Mouse (Mus musculus): ENCODE results near the gene Dcaf7. TPM values are rescaled to one million over a fixed set of nuclear protein-coding genes. Genes with fewer than 3 reads are reported as not detected.
"Not testable (repeated sequence)": the region's sequence is repeated elsewhere in the genome, so short reads cannot be mapped to it uniquely, and the experiment has no call there.

Gene Dcaf7
- polyA plus RNA-seq, 1 experiment from 2014 or later: 70.1 TPM

GRCm38 (mm10) chr11:106032074-106032473 is 4.6 kb upstream of the Dcaf7 start:
- not testable (repeated sequence) for H3K4me1 ChIP-seq (replicated peaks; ENCODE audit: control insufficient read depth, insufficient read depth, low read length); ATAC-seq (ENCODE audit: low FRiP score); H3K36me3 ChIP-seq (ENCODE audit: control insufficient read depth, insufficient read depth, low read length); H3K9ac ChIP-seq (ENCODE audit: low read depth, low read length); H3K27ac ChIP-seq (ENCODE audit: low read depth, low read length); H3K9me3 ChIP-seq (ENCODE audit: control insufficient read depth, low read length); H3K27me3 ChIP-seq (ENCODE audit: control insufficient read depth, insufficient read depth, low read length); DNase-seq (ENCODE audit: low spot score); H3K4me2 ChIP-seq (replicated peaks; ENCODE audit: low read depth, low read length)
- H3K4me3 ChIP-seq (ENCODE audit: low read depth, low read length): peak overlapping the region; percentile 8; the same call in 1 of the 2 replicates
- WGBS: 43% methylated on average over 5 of the region's 25 CpGs

- peak overlapping the region; percentile 40; the same call in 1 of the 2 replicates for H3K9ac ChIP-seq (ENCODE audit: low read depth, low read length)
- WGBS: 41% methylated on average over 11 of the region's 11 CpGs
- ATAC-seq (ENCODE audit: low FRiP score) (0 out of 2 replicates have a peak, but pooled peaks have one; percentile 11), DNase-seq (ENCODE audit: low spot score) (peak; percentile 39)
- no peaks in the 10 kb centered on the region; the same call in 1 of the 2 replicates for H3K4me1 ChIP-seq (replicated peaks; ENCODE audit: control insufficient read depth, insufficient read depth, low read length)
- H3K4me3 ChIP-seq (ENCODE audit: low read depth, low read length): no peak overlapping the region; the same call in 1 of the 2 replicates
- H3K27me3 ChIP-seq (ENCODE audit: control insufficient read depth, insufficient read depth, low read length): no peaks in the 10 kb centered on the region
- H3K27ac ChIP-seq (ENCODE audit: low read depth, low read length): peak overlapping the region; percentile 47; the same call in 1 of the 2 replicates
- H3K9me3 ChIP-seq (ENCODE audit: control insufficient read depth, low read length): no peaks in the 10 kb centered on the region
- no peaks in the 10 kb centered on the region for H3K36me3 ChIP-seq (ENCODE audit: control insufficient read depth, insufficient read depth, low read length)
- no peak overlapping the region for H3K4me2 ChIP-seq (replicated peaks; ENCODE audit: low read depth, low read length)
Observed at GRCm38 (mm10) chr11:106033491-106033919, 3.2 kb upstream of the Dcaf7 start.

GRCm38 (mm10) chr11:106034986-106035385 is 1.7 kb upstream of the Dcaf7 start:
- ATAC-seq (ENCODE audit: low FRiP score): no peak
- WGBS: 91% methylated on average over 9 of the region's 9 CpGs
- H3K9ac ChIP-seq (ENCODE audit: low read depth, low read length): no peak overlapping the region
- H3K27ac ChIP-seq (ENCODE audit: low read depth, low read length): no peak overlapping the region
- no peaks in the 10 kb centered on the region; the same call in 1 of the 2 replicates for H3K4me1 ChIP-seq (replicated peaks; ENCODE audit: control insufficient read depth, insufficient read depth, low read length)
- H3K4me2 ChIP-seq (replicated peaks; ENCODE audit: low read depth, low read length): no peak overlapping the region
- no peaks in the 10 kb centered on the region for H3K36me3 ChIP-seq (ENCODE audit: control insufficient read depth, insufficient read depth, low read length)
- no peaks in the 10 kb centered on the region for H3K9me3 ChIP-seq (ENCODE audit: control insufficient read depth, low read length)
- no peaks in the 10 kb centered on the region for H3K27me3 ChIP-seq (ENCODE audit: control insufficient read depth, insufficient read depth, low read length)
- DNase-seq (ENCODE audit: low spot score): no peak
- no peak overlapping the region for H3K4me3 ChIP-seq (ENCODE audit: low read depth, low read length)

GRCm38 (mm10) chr11:106037418-106037751 is 713 bp downstream of the Dcaf7 start:
- no peaks in the 10 kb centered on the region for H3K9me3 ChIP-seq (ENCODE audit: control insufficient read depth, low read length)
- under 1% methylated on average over 13 of the region's 13 CpGs for WGBS
- H3K36me3 ChIP-seq (ENCODE audit: control insufficient read depth, insufficient read depth, low read length): no peaks in the 10 kb centered on the region
- DNase-seq (ENCODE audit: low spot score): peak; percentile 72
- no peaks in the 10 kb centered on the region; the same call in 1 of the 2 replicates for H3K4me1 ChIP-seq (replicated peaks; ENCODE audit: control insufficient read depth, insufficient read depth, low read length)
- H3K27ac ChIP-seq (ENCODE audit: low read depth, low read length): peak overlapping the region; percentile 85
- H3K4me2 ChIP-seq (replicated peaks; ENCODE audit: low read depth, low read length): peak overlapping the region; percentile 85
- ATAC-seq (ENCODE audit: low FRiP score): peak; percentile 22
- peak overlapping the region; percentile 99 for H3K4me3 ChIP-seq (ENCODE audit: low read depth, low read length)
- peak overlapping the region; percentile 90 for H3K9ac ChIP-seq (ENCODE audit: low read depth, low read length)
- no peaks in the 10 kb centered on the region for H3K27me3 ChIP-seq (ENCODE audit: control insufficient read depth, insufficient read depth, low read length)

- no peak for DNase-seq (ENCODE audit: low spot score)
- Histone ChIP-seq H3K4me2 (replicated peaks; ENCODE audit: low read depth, low read length) (no peak overlapping the region), H3K36me3 (ENCODE audit: control insufficient read depth, insufficient read depth, low read length) (no peaks in the 10 kb centered on the region), H3K9ac (ENCODE audit: low read depth, low read length) (no peak overlapping the region), H3K27ac (ENCODE audit: low read depth, low read length) (no peak overlapping the region), H3K4me3 (ENCODE audit: low read depth, low read length) (no peak overlapping the region), H3K4me1 (replicated peaks; ENCODE audit: control insufficient read depth, insufficient read depth, low read length) (no peaks in the 10 kb centered on the region), H3K9me3 (ENCODE audit: control insufficient read depth, low read length) (no peaks in the 10 kb centered on the region), H3K27me3 (ENCODE audit: control insufficient read depth, insufficient read depth, low read length) (no peaks in the 10 kb centered on the region)
- no peak for ATAC-seq (ENCODE audit: low FRiP score)
Observed at GRCm38 (mm10) chr11:106044349-106044748, 7.7 kb downstream of the Dcaf7 start.

GRCm38 (mm10) chr11:106045256-106045655 is 8.6 kb downstream of the Dcaf7 start:
- Histone ChIP-seq H3K4me3 (ENCODE audit: low read depth, low read length) (no peak overlapping the region), H3K27ac (ENCODE audit: low read depth, low read length) (no peak overlapping the region), H3K36me3 (ENCODE audit: control insufficient read depth, insufficient read depth, low read length) (no peaks in the 10 kb centered on the region), H3K9ac (ENCODE audit: low read depth, low read length) (no peak overlapping the region), H3K4me1 (replicated peaks; ENCODE audit: control insufficient read depth, insufficient read depth, low read length) (no peaks in the 10 kb centered on the region), H3K27me3 (ENCODE audit: control insufficient read depth, insufficient read depth, low read length) (no peaks in the 10 kb centered on the region), H3K9me3 (ENCODE audit: control insufficient read depth, low read length) (no peaks in the 10 kb centered on the region), H3K4me2 (replicated peaks; ENCODE audit: low read depth, low read length) (no peak overlapping the region)
- 89% methylated on average over 1 of the region's 1 CpGs for WGBS
- ATAC-seq (ENCODE audit: low FRiP score) (no peak), DNase-seq (ENCODE audit: low spot score) (no peak)

GRCm38 (mm10) chr11:106045780-106046179 is 9.1 kb downstream of the Dcaf7 start:
- Histone ChIP-seq H3K27me3 (ENCODE audit: control insufficient read depth, insufficient read depth, low read length) (no peaks in the 10 kb centered on the region), H3K27ac (ENCODE audit: low read depth, low read length) (no peak overlapping the region), H3K4me3 (ENCODE audit: low read depth, low read length) (no peak overlapping the region), H3K36me3 (ENCODE audit: control insufficient read depth, insufficient read depth, low read length) (no peaks in the 10 kb centered on the region), H3K9me3 (ENCODE audit: control insufficient read depth, low read length) (no peaks in the 10 kb centered on the region), H3K4me2 (replicated peaks; ENCODE audit: low read depth, low read length) (no peak overlapping the region), H3K4me1 (replicated peaks; ENCODE audit: control insufficient read depth, insufficient read depth, low read length) (no peaks in the 10 kb centered on the region), H3K9ac (ENCODE audit: low read depth, low read length) (no peak overlapping the region)
- ATAC-seq (ENCODE audit: low FRiP score): no peak
- no peak for DNase-seq (ENCODE audit: low spot score)
- 98% methylated on average over 3 of the region's 3 CpGs for WGBS

- H3K4me1 ChIP-seq (replicated peaks; ENCODE audit: control insufficient read depth, insufficient read depth, low read length): no peaks in the 10 kb centered on the region
- no peak overlapping the region for H3K4me3 ChIP-seq (ENCODE audit: low read depth, low read length)
- WGBS: 91% methylated on average over 9 of the region's 9 CpGs
- ATAC-seq (ENCODE audit: low FRiP score): no peak
- no peak overlapping the region for H3K9ac ChIP-seq (ENCODE audit: low read depth, low read length)
- H3K36me3 ChIP-seq (ENCODE audit: control insufficient read depth, insufficient read depth, low read length): no peaks in the 10 kb centered on the region; the same call in 1 of the 2 replicates
- H3K9me3 ChIP-seq (ENCODE audit: control insufficient read depth, low read length): no peaks in the 10 kb centered on the region
- H3K27ac ChIP-seq (ENCODE audit: low read depth, low read length): no peak overlapping the region
- H3K27me3 ChIP-seq (ENCODE audit: control insufficient read depth, insufficient read depth, low read length): no peaks in the 10 kb centered on the region
- H3K4me2 ChIP-seq (replicated peaks; ENCODE audit: low read depth, low read length): no peak overlapping the region
- no peak for DNase-seq (ENCODE audit: low spot score)
Observed at GRCm38 (mm10) chr11:106046584-106046983, 9.9 kb downstream of the Dcaf7 start.

GRCm38 (mm10) chr11:106053921-106054320 is 17.2 kb downstream of the Dcaf7 start:
- H3K4me1 ChIP-seq (replicated peaks; ENCODE audit: control insufficient read depth, insufficient read depth, low read length): no peaks in the 10 kb centered on the region
- DNase-seq (ENCODE audit: low spot score): no peak
- H3K27ac ChIP-seq (ENCODE audit: low read depth, low read length): no peak overlapping the region
- no peak overlapping the region for H3K4me3 ChIP-seq (ENCODE audit: low read depth, low read length)
- no peaks in the 10 kb centered on the region for H3K9me3 ChIP-seq (ENCODE audit: control insufficient read depth, low read length)
- 92% methylated on average over 2 of the region's 2 CpGs for WGBS
- no peaks in the 10 kb centered on the region for H3K27me3 ChIP-seq (ENCODE audit: control insufficient read depth, insufficient read depth, low read length)
- no peak for ATAC-seq (ENCODE audit: low FRiP score)
- H3K4me2 ChIP-seq (replicated peaks; ENCODE audit: low read depth, low read length): no peak overlapping the region
- no peak overlapping the region for H3K9ac ChIP-seq (ENCODE audit: low read depth, low read length)
- H3K36me3 ChIP-seq (ENCODE audit: control insufficient read depth, insufficient read depth, low read length): peaks cover 16% of the 10 kb centered on the region
